Mouse (Mus musculus) heart, embryonic 12.5 days (tissue): ENCODE results near the gene Hormad1. TPM values are rescaled to one million over a fixed set of nuclear protein-coding genes. Genes with fewer than 3 reads are reported as not detected.

Experiments
- ATAC-seq: fragments of 200-750 bp; cut with Nextera tagmentation; 2 replicates; pipeline ENCODE4 v1.8.0; 2017; ENCODE audit warnings: moderate TSS enrichment, moderate library complexity; ENCODE audit not compliant: insufficient number of reproducible peaks, low FRiP score
- H3K27ac ChIP-seq: fragments of 300-500 bp; sonication (generic); 2 replicates; pipeline ENCODE4 v1.5.1; 2016; ENCODE audit warnings: mild to moderate bottlenecking, moderate library complexity; ENCODE audit not compliant: poor library complexity, severe bottlenecking
- H3K27me3 ChIP-seq: fragments of 300-500 bp; sonication (generic); replicated peaks from 2 replicates; pipeline ENCODE4 v1.6.1; 2016; ENCODE audit warnings: mild to moderate bottlenecking, moderate library complexity
- H3K36me3 ChIP-seq: fragments of 300-500 bp; sonication (generic); 2 replicates; pipeline ENCODE4 v1.6.1; 2016; ENCODE audit warnings: mild to moderate bottlenecking, moderate library complexity
- H3K4me1 ChIP-seq: fragments of 300-500 bp; sonication (generic); replicated peaks from 2 replicates; pipeline ENCODE4 v1.6.1; 2016; ENCODE audit warnings: mild to moderate bottlenecking
- H3K4me2 ChIP-seq: fragments of 300-500 bp; sonication (generic); 2 replicates; pipeline ENCODE4 v1.6.1; 2016; ENCODE audit warnings: mild to moderate bottlenecking, moderate library complexity
- H3K4me3 ChIP-seq: fragments of 300-500 bp; sonication (generic); 2 replicates; pipeline ENCODE4 v1.5.1; 2016; ENCODE audit warnings: mild to moderate bottlenecking
- H3K9ac ChIP-seq: fragments of 300-500 bp; sonication (generic); 2 replicates; pipeline ENCODE4 v1.6.1; 2016; ENCODE audit warnings: mild to moderate bottlenecking, moderate library complexity
- H3K9me3 ChIP-seq: fragments of 300-500 bp; sonication (generic); replicated peaks from 2 replicates; pipeline ENCODE4 v1.6.1; 2016; ENCODE audit warnings: mild to moderate bottlenecking, moderate library complexity
- WGBS: fragments of 180-500 bp; shearing (Covaris S2); methylation state at CpG from one replicate; pipeline ENCODE4 v1.1.7; 2016; 5-methylcytosine and 5-hydroxymethylcytosine counted together
- polyA plus RNA-seq: library from polyadenylated mRNA; unstranded; fragments of >200 nt; fragmentation: Nextera tagmentation; extraction: Ambion mirVana; gene quantifications from 2 replicates; pipeline ENCODE4 v1.2.1, GENCODE M21; 2016

Gene Hormad1
- polyA plus RNA-seq, 1 experiment from 2014 or later: not detected

DNA sequence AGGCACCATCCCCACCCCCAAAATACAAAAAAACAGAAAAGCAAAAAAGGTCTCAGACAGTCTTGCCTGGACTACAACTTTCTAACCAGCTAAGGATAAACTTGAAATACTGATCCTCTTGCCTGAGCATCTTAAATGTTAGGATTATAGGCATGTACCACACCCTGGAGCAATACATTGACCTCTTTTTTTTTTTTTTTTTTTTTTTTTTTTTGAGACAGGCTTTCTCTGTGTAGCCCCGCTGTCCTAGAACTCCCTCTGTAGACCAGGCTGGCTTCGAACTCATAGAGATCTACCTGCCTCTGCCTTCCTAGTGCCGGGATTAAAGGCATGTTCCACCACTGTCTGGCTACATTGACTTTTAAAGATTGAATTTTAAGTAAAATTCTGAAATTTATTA is 1.3 kb downstream of the Hormad1 start:
- H3K4me2 ChIP-seq: no peak overlapping the region
- no peak overlapping the region for H3K27ac ChIP-seq
- H3K36me3 ChIP-seq: no peaks in the 10 kb centered on the region
- H3K27me3 ChIP-seq: no peaks in the 10 kb centered on the region
- H3K9ac ChIP-seq: no peak overlapping the region
- H3K4me1 ChIP-seq: no peaks in the 10 kb centered on the region
- no peaks in the 10 kb centered on the region for H3K9me3 ChIP-seq
- no peak overlapping the region for H3K4me3 ChIP-seq
- WGBS: 88% methylated on average over 3 of the region's 3 CpGs
- no peak for ATAC-seq

DNA sequence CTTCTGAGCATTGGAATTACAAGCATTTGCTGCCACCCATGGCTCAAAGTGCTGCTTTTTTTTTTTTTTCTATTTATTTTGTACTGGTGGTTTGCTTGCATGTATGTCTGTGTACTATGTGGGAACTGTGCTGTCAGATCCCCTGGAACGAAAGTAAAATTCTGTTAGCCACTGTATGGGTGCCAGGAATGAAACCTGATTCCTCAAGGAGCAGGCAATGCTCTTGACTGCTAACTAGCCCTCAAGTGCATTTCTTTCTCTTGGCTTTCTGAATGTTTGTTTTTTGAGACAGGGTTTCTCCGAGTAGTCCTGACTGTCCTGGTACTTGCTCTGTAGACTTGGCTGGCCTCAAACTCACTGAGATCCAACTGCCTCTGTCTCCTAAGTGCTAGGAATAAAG is 2.3 kb downstream of the Hormad1 start:
- Histone ChIP-seq H3K4me2 (no peak overlapping the region), H3K27me3 (no peaks in the 10 kb centered on the region), H3K9ac (no peak overlapping the region), H3K36me3 (no peaks in the 10 kb centered on the region), H3K9me3 (no peaks in the 10 kb centered on the region), H3K4me1 (no peaks in the 10 kb centered on the region), H3K4me3 (no peak overlapping the region), H3K27ac (no peak overlapping the region)
- ATAC-seq: no peak
- WGBS: 69% methylated on average over 2 of the region's 2 CpGs

DNA sequence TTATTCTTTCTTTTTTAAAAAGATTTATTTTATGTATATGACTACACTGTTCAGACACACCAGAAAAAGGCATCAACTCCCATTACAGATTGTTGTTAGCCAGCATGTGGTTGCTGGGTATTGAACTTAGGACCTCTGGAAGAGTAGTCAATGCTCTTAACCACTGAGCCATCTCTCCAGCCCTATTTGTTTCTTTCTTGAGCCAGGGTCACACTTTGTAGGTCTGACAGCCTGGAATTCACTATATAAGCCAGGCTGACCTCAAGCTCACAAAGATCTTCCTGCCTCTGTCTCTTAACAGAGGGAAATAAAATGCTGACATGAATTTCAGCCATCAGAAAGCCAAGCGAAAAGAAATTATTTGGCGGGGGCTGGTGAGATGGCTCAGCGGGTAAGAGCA is 10.1 kb downstream of the Hormad1 start:
- Histone ChIP-seq H3K4me1 (no peaks in the 10 kb centered on the region), H3K9ac (no peak overlapping the region), H3K4me2 (no peak overlapping the region), H3K9me3 (no peaks in the 10 kb centered on the region), H3K4me3 (no peak overlapping the region), H3K36me3 (no peaks in the 10 kb centered on the region), H3K27me3 (no peaks in the 10 kb centered on the region), H3K27ac (no peak overlapping the region)
- WGBS: 81% methylated on average over 3 of the region's 3 CpGs
- no peak for ATAC-seq

DNA sequence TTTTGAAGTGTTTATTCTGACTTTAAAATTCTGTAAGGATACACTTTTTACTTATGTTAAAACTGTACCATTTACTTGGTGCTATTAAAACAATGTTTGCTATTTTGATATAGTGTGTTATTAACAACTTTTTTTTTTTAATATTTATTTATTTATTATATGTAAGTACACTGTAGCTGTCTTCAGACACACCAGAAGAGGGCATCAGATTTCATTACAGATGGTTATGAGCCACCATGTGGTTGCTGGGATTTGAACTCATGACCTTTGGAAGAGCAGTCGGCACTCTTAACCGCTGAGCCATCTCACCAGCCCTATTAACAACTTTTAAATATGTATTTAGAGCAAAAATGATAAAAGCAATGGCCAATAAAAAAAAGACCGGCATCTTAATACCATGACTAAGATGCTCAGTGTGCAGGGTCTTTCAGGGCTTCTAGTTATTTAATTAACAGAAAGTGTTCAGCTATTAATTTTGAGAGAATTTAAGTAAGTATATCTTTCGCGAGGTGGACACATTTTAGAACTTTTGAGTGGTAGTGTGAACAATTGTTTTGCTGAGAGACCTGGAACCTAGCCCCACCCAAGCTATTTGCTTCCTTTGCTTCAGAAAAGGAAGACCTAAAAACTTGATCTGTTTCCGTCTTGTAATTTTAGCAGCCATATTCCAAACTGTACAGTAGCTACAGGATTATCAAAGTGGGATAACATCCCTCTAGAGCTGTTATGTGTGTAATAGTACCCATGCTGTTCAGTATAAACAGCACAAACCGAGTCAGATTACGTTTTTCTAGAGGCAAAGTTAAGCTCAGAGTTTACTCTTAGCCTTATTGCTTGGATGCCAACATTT is 28.5 kb downstream of the Hormad1 start:
- Histone ChIP-seq H3K4me2 (peak overlapping the region; percentile 64), H3K27me3 (no peaks in the 10 kb centered on the region), H3K4me3 (peak overlapping the region; percentile 74), H3K36me3 (peaks cover 17% of the 10 kb centered on the region), H3K4me1 (no peaks in the 10 kb centered on the region), H3K27ac (peak overlapping the region; percentile 45), H3K9ac (no peak overlapping the region; the same call in 1 of the 2 replicates), H3K9me3 (no peaks in the 10 kb centered on the region)
- 48% methylated on average over 8 of the region's 8 CpGs for WGBS
- no peak for ATAC-seq

DNA sequence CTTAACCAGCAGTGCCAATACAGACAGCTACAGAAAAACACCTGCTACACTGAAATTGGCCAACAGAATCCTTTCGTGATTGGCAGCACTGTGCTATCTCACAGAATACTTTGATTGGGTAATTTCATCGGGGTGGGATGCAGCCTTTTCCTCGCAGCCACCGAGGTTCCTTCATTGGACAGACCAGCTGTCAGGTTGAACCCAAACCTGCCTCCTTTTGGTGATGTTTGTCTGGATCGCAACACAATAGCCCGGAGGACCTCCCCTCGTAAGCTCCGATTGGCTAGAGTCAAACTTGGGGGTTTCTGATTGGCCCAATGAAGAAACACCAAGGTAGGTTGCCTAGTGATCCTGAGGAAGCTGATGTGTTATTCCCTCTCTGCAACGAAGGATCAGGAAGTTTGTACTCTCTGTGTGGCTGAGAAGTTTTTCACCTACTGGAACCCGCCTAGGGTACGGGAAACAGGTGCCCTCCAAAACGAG is 29.2 kb downstream of the Hormad1 start, which contains the start of gene Golph3l:
Golph3l (plus strand) TSS at position 331 of the 483 bp plus-strand sequence.
- Histone ChIP-seq H3K4me1 (no peaks in the 10 kb centered on the region), H3K9me3 (no peaks in the 10 kb centered on the region), H3K4me2 (peak within 1 kb of the TSS; percentile 64), H3K27me3 (no peaks in the 10 kb centered on the region), H3K36me3 (peaks cover 22% of the 10 kb centered on the region), H3K9ac (peak within 1 kb of the TSS; percentile 70), H3K27ac (peak within 1 kb of the TSS; percentile 65), H3K4me3 (peak within 1 kb of the TSS; percentile 74)
- WGBS: 0% methylated on average over 12 of the region's 12 CpGs
- ATAC-seq: peak; percentile 100

DNA sequence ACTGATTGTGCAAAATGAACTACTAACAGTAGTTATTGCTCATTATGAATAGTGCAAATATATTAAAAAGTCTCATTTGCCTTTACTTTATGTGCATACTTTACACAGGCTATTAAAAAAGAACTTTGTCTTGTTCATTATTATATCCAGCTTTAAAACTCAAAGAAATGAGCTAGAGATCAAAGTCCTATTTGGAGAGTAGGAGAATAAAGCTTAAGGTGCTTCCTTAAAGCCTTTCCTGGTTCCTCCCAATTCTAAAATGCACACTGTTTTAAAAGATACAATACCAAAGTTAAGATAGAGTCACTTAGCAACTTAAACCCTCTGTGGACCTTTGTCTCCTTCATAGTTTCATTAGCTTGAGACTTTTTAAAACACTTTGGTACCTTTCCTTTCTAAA is 39.3 kb downstream of the Hormad1 start:
- ATAC-seq: no peak
- no peak overlapping the region for H3K4me2 ChIP-seq
- no peak overlapping the region for H3K27ac ChIP-seq
- H3K4me1 ChIP-seq: no peaks in the 10 kb centered on the region
- H3K27me3 ChIP-seq: no peaks in the 10 kb centered on the region
- H3K9me3 ChIP-seq: no peaks in the 10 kb centered on the region
- no peak overlapping the region for H3K4me3 ChIP-seq
- H3K36me3 ChIP-seq: peaks cover 36% of the 10 kb centered on the region
- H3K9ac ChIP-seq: no peak overlapping the region

DNA sequence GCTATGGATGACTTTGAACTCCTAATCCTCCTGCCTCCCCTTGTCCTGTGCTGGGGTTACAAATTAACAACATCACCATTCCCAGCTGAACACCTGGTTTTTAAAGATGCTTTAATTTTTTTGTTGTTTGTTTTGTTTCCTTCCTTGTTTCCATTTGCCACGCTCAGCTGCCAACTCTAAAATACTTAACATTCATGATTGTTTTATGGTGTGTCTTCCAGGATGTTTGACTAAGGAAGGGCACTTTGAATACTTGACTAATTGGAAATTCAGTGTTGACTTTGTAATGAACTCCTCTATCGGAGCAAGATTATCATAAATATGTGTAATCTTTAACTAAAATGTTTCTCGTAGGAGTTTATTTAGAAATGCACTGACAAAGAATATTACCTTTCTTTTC is 41.8 kb downstream of the Hormad1 start:
- Histone ChIP-seq H3K4me2 (no peak overlapping the region), H3K9me3 (no peaks in the 10 kb centered on the region), H3K27me3 (no peaks in the 10 kb centered on the region), H3K4me1 (peaks cover 6% of the 10 kb centered on the region), H3K4me3 (no peak overlapping the region), H3K27ac (no peak overlapping the region), H3K9ac (no peak overlapping the region), H3K36me3 (peaks cover 28% of the 10 kb centered on the region)
- WGBS: 93% methylated on average over 3 of the region's 3 CpGs
- no peak for ATAC-seq

DNA sequence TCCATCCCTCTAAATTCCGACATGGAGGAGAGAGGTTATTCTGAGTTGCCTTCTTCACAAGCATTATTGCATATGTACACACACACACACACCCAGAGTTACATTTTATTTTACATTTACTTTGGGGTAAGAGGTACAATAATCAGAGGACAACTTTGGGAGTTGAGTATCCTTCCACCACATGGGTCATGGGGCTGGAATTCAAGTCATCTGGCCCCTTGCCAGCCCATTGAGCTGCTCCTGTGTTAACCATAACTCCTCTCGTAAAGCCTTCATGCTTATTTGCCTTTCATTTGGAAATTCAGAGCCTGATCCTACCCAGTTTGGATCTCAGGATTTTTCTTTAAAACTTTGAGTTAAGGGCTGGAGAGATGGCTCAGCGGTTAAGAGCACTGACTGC is 46.6 kb downstream of the Hormad1 start:
- Histone ChIP-seq H3K4me2 (no peak overlapping the region), H3K36me3 (peaks cover 41% of the 10 kb centered on the region), H3K9ac (no peak overlapping the region), H3K9me3 (no peaks in the 10 kb centered on the region), H3K4me1 (peaks cover 6% of the 10 kb centered on the region), H3K4me3 (no peak overlapping the region), H3K27me3 (no peaks in the 10 kb centered on the region), H3K27ac (no peak overlapping the region)
- WGBS: 75% methylated on average over 3 of the region's 3 CpGs
- no peak for ATAC-seq

DNA sequence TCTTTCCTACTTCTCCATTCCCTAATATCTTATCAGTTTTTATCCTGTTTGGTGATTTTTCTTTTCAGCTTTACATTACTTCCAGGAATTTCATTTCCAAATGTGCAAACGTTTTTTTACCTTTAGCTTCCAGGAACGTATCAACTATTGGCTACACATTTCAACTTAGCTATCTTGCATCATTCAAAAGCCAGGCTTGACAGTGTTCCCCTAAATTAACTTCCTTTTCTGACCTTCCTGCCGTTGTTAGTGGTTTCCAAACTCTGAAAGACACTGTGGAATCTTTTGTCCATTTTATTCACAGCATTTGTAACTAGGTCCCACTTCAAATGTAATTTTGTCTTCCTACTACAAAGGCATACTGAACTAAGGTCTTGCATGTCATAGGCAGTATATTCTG is 49.7 kb downstream of the Hormad1 start:
- no peak for ATAC-seq

DNA sequence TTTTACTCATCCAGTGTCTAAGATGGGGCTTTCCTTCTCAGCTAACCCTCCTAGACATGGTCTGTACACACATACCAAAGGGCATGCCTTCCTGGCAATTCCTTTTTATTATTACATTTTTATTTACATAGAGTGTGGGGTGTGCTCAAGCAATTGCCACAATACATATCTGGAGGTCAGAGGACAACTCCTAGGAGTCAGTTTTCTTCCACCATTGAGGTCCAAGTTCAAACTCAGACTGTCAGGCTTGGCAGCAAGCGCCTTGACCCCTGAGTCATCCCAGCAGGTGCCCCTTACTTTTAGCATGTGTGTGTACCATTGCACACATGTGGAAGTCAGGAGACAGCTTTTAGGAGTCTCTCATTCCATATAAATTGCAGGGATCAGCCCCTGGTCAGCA is 54.5 kb downstream of the Hormad1 start:
- Histone ChIP-seq H3K36me3 (peaks cover 48% of the 10 kb centered on the region), H3K4me3 (no peak overlapping the region), H3K27ac (no peak overlapping the region), H3K27me3 (no peaks in the 10 kb centered on the region), H3K9ac (no peak overlapping the region), H3K4me1 (no peaks in the 10 kb centered on the region), H3K9me3 (no peaks in the 10 kb centered on the region), H3K4me2 (no peak overlapping the region)
- no peak for ATAC-seq
- 93% methylated on average over 1 of the region's 1 CpGs for WGBS

More for the DNA sequence above, 49.7 kb downstream of the Hormad1 start:
- WGBS: 64% methylated on average over 3 of the region's 3 CpGs
- Histone ChIP-seq H3K27ac (no peak overlapping the region), H3K4me2 (no peak overlapping the region), H3K4me1 (peaks cover 6% of the 10 kb centered on the region), H3K9ac (no peak overlapping the region), H3K4me3 (no peak overlapping the region), H3K9me3 (no peaks in the 10 kb centered on the region), H3K36me3 (peaks cover 46% of the 10 kb centered on the region), H3K27me3 (no peaks in the 10 kb centered on the region)

DNA sequence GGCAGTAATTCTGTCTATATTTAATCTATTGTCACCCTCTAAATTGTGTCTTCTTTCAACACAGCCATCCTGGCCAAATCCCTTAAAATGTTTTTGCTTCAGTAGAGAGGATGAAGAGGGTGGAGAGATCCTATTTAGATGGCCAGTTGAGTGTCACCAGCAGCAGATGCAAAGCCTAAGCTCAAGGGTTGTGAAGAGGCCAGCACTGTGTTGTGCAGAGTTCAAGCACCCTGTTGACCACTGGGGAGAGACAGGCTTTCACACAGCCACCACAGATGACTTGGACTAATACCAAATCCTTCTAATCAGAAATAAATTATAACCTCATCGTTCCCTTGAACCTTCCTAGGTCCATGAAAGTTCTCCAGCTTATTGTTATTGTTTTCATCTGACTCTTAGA is 59.0 kb downstream of the Hormad1 start:
- Histone ChIP-seq H3K9ac (no peak overlapping the region), H3K36me3 (peaks cover 37% of the 10 kb centered on the region), H3K4me3 (no peak overlapping the region), H3K4me2 (no peak overlapping the region), H3K4me1 (no peaks in the 10 kb centered on the region), H3K9me3 (no peaks in the 10 kb centered on the region), H3K27ac (no peak overlapping the region), H3K27me3 (no peaks in the 10 kb centered on the region)
- ATAC-seq: no peak
- 76% methylated on average over 1 of the region's 1 CpGs for WGBS

DNA sequence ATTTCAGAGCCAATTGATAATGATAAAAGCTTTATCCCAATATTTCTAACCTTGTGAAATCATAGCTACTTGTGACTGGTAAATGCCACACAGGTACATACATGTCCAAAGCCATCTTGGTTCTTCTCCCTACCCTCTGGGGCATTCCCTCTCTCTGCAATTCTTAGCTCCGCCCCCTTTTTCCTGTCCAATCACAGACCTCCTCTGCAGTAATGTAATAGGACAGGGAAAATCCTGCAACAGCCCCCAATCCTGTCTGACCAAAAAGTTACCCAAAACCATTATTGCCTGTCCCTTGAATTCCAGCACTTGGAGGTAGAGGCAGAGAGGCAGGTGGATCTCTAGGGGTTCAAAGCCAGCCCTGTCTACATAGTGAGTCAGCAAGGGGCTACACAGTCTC is 61.8 kb downstream of the Hormad1 start:
- WGBS: 64% methylated on average over 1 of the region's 1 CpGs
- Histone ChIP-seq H3K27me3 (no peaks in the 10 kb centered on the region), H3K4me2 (no peak overlapping the region), H3K9ac (no peak overlapping the region), H3K4me3 (no peak overlapping the region), H3K27ac (no peak overlapping the region), H3K4me1 (peaks cover 8% of the 10 kb centered on the region), H3K36me3 (peaks cover 26% of the 10 kb centered on the region), H3K9me3 (no peaks in the 10 kb centered on the region)
- no peak for ATAC-seq
